Mouse (Mus musculus): ENCODE results near the gene Shld2. TPM values are rescaled to one million over a fixed set of nuclear protein-coding genes. Genes with fewer than 3 reads are reported as not detected.

Shld2 gene
- polyA plus RNA-seq, 1 experiment, result 7.1 TPM

DNA sequence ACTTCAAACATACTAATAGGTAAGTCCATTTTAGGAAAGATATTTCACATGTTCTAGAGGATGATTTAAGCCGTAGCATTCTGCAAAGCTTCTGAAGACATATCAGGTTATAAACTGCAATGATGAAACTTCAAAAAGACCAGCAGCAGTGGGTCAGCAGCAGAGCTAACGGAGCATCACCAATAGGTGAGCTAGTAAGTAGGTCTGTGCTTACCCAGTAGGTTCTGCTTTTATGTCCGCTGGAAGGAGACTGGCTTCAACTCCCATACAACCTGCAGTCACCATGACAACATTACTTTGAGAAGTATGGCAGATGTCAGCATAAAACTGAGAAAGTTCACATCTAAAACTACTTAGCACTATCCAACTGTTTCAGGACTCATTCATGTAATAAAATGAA is 16.7 kb downstream of the Shld2 start:
- peaks cover 14% of the 10 kb centered on the region for H3K4me1 ChIP-seq (ENCODE audit: control insufficient read depth, insufficient read depth, low read length)
- TF ChIP-seq POLR2A (IDR thresholded peaks at IDR 0.05; ENCODE audit: borderline replicate concordance, low read depth, low read length), result no peak
- TF ChIP-seq CTCF (IDR thresholded peaks at IDR 0.05; ENCODE audit: low read depth, low read length), result no peak
- H3K27ac ChIP-seq (ENCODE audit: insufficient read depth, low read depth, low read length), result no peak overlapping the region
- H3K4me3 ChIP-seq (ENCODE audit: insufficient read depth, low read length), result no peak overlapping the region

DNA sequence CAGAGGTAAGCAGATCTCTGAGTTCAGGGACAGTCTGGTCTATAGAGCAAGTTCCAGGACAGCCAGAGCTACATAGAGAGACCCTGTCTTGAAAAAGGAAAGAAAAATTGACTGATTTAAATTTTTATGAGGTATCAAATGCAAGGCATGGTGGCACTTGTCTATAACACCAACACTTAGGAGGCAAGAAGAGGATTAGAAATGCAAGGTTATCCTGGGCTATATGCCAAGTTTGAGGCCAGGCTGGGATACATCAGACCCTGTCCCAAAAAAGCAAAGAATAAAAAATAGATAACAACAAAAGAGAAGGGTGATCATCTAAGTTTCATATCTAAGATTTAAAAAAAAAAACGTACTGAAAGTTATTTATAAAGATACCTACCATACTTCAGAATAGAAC is 20.1 kb downstream of the Shld2 start:
- no peak for TF ChIP-seq CTCF (IDR thresholded peaks at IDR 0.05; ENCODE audit: low read depth, low read length)
- no peak for TF ChIP-seq POLR2A (IDR thresholded peaks at IDR 0.05; ENCODE audit: borderline replicate concordance, low read depth, low read length)
- H3K27ac ChIP-seq (ENCODE audit: insufficient read depth, low read depth, low read length), result no peak overlapping the region
- no peaks in the 10 kb centered on the region for H3K4me1 ChIP-seq (ENCODE audit: control insufficient read depth, insufficient read depth, low read length)
- no peak overlapping the region for H3K4me3 ChIP-seq (ENCODE audit: insufficient read depth, low read length)

DNA sequence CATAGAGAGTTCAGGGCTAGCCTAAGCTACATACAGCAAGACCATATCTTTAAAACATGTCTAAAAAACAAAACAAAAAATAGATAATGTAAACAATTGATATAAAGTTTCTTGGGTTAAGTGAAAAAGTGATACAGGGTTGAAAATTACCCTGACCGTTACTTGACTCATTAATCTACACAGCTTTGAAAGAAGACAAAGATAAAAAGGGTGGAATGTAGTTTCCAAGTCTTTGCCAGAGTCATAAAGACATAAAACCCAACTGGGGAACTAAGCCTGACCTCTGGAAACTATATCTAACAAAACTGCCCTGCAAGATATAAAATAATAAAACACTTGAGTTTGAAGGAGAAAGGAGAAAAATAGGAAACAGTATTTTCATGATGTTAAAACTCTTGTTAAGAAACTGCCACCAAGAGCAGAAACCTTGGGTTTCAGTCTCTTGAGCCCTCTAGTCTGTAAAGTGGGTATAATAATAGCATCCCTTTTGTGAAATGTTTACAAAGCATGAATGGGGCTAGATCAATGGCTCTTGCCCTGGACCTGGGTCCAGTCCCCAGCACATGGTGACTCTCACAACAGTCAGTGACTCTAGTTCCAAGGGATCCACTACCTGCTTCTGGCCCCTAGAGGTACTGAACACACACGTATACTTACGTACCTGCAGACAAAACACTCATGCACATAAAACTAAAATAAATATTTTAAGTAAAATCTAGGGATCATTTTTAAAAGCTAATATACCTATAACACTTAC is 20.9 kb downstream of the Shld2 start:
- Histone ChIP-seq H3K4me3 (ENCODE audit: insufficient read depth, low read length) (no peak overlapping the region), H3K4me1 (ENCODE audit: control insufficient read depth, insufficient read depth, low read length) (no peaks in the 10 kb centered on the region), H3K27ac (ENCODE audit: insufficient read depth, low read depth, low read length) (no peak overlapping the region)
- TF ChIP-seq CTCF (IDR thresholded peaks at IDR 0.05; ENCODE audit: low read depth, low read length), result no peak
- no peak for TF ChIP-seq POLR2A (IDR thresholded peaks at IDR 0.05; ENCODE audit: borderline replicate concordance, low read depth, low read length)

DNA sequence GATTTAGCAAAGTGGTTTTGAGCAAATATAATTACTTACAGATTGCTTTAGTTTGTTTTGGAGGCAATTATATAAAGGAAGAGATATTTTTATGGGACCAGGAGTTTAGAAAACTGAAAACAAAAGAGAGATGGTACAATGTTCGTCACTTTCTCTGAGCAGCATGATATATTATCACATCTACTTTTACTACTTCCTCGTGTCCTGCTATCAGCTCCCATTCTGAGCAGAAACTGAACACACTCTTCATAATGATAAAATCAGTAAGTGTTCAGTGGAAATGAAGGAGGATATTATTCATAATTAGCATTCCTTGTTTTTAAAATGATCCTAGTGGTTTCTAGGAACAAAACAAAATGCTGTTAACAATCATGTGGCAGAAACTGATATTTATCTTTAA is 21.9 kb downstream of the Shld2 start:
- TF ChIP-seq POLR2A (IDR thresholded peaks at IDR 0.05; ENCODE audit: borderline replicate concordance, low read depth, low read length) (no peak), CTCF (IDR thresholded peaks at IDR 0.05; ENCODE audit: low read depth, low read length) (no peak)
- no peak overlapping the region for H3K4me3 ChIP-seq (ENCODE audit: insufficient read depth, low read length)
- no peak overlapping the region for H3K27ac ChIP-seq (ENCODE audit: insufficient read depth, low read depth, low read length)
- no peaks in the 10 kb centered on the region for H3K4me1 ChIP-seq (ENCODE audit: control insufficient read depth, insufficient read depth, low read length)

DNA sequence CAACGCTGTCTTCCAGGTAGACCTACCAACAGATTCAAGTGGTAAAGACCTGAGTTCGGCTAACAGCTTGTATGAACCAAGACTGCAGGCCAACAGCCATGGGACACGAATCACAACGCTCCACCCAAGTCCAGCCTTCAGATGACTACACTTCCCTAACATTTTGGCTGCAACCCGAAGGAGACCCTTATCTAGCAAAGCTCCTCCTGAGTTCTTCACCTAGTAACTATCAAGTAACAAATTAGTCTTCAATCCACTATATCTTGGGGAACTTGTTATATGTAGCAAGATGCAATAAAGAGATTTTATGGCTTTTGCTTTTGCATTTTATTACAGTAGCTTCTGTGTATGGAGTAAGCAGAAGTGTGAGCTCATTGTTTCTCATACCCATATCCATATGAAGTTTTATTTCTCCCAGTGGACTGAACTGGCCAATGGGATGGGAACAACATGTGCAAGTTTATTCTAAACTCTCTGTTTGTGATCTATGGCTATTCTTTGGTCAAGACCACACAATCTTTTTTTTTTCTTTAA is 28.5 kb downstream of the Shld2 start:
- no peak for TF ChIP-seq CTCF (IDR thresholded peaks at IDR 0.05; ENCODE audit: low read depth, low read length)
- no peak for TF ChIP-seq POLR2A (IDR thresholded peaks at IDR 0.05; ENCODE audit: borderline replicate concordance, low read depth, low read length)
- 0 out of 2 replicates have a peak, but pooled peaks cover 3% of the 10 kb centered on the region for H3K4me1 ChIP-seq (ENCODE audit: control insufficient read depth, insufficient read depth, low read length)
- H3K4me3 ChIP-seq (ENCODE audit: insufficient read depth, low read length), result no peak overlapping the region
- H3K27ac ChIP-seq (ENCODE audit: insufficient read depth, low read depth, low read length), result no peak overlapping the region

DNA sequence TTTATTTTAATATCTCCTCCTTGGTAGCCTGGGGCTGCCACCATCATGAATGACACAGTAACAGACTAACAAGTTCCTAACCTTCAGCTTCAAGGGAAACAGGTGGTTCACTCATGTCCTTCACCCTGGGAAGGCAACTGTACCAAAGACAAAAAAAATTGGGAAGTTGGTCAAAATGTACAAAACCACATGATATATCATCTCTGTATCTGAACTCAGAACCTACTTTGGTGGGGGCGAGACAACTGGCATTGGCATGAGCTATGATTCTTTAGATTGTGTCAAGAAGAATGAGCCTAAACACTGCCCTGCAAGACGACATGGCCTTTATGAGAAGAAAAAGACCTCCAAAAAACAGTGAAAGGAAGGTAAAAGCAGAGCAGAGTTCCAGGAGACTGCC is 29.5 kb downstream of the Shld2 start:
- no peak for TF ChIP-seq CTCF (IDR thresholded peaks at IDR 0.05; ENCODE audit: low read depth, low read length)
- no peak for TF ChIP-seq POLR2A (IDR thresholded peaks at IDR 0.05; ENCODE audit: borderline replicate concordance, low read depth, low read length)
- no peak overlapping the region for H3K27ac ChIP-seq (ENCODE audit: insufficient read depth, low read depth, low read length)
- H3K4me3 ChIP-seq (ENCODE audit: insufficient read depth, low read length), result no peak overlapping the region
- 0 out of 2 replicates have a peak, but pooled peaks cover 3% of the 10 kb centered on the region for H3K4me1 ChIP-seq (ENCODE audit: control insufficient read depth, insufficient read depth, low read length)

DNA sequence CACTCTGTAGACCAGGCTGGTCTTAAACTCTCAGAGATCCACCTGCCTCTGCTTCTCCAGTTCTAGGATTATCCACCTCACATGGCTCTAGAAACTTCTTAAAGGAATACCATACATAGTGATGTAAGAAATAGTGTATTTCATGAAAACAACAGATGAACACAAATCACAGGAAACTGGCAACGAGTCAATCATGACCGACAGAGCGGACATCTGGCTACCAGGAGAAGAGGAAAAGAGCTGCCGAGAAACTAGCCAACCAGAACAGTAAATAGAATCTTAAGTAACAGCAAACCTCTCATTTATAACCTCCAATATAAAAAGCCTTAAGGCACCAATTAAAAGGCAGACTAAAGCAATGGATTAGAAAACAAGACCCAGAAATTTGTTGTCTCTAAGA is 30.6 kb downstream of the Shld2 start:
- no peak overlapping the region for H3K27ac ChIP-seq (ENCODE audit: insufficient read depth, low read depth, low read length)
- H3K4me3 ChIP-seq (ENCODE audit: insufficient read depth, low read length), result no peak overlapping the region

DNA sequence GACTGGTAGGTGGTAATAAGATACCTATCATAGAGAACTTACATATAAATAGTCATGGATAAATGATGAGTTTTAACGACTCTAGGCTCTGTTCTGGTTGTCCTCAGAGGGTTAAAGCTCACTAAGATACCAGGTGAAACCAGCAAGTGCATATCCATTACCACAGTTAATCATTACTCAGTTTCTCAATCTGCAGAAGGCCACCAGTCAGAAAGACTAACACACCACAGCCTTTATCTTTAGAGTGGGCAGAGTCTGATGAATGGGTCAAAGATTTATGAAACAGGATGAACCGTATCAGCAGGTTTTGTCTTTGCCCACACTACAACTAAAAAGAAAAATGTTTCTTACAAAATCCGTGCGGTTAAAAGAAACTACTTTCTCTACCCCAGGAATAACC is 35.1 kb downstream of the Shld2 start:
- Histone ChIP-seq H3K27ac (ENCODE audit: insufficient read depth, low read depth, low read length) (no peak overlapping the region), H3K4me1 (ENCODE audit: control insufficient read depth, insufficient read depth, low read length) (no peaks in the 10 kb centered on the region), H3K4me3 (ENCODE audit: insufficient read depth, low read length) (no peak overlapping the region)
- TF ChIP-seq CTCF (IDR thresholded peaks at IDR 0.05; ENCODE audit: low read depth, low read length) (no peak), POLR2A (IDR thresholded peaks at IDR 0.05; ENCODE audit: borderline replicate concordance, low read depth, low read length) (no peak)

More for the DNA sequence above, 30.6 kb downstream of the Shld2 start:
- TF ChIP-seq POLR2A (IDR thresholded peaks at IDR 0.05; ENCODE audit: borderline replicate concordance, low read depth, low read length) (no peak), CTCF (IDR thresholded peaks at IDR 0.05; ENCODE audit: low read depth, low read length) (no peak)
- 0 out of 2 replicates have a peak, but pooled peaks cover 3% of the 10 kb centered on the region for H3K4me1 ChIP-seq (ENCODE audit: control insufficient read depth, insufficient read depth, low read length)

DNA sequence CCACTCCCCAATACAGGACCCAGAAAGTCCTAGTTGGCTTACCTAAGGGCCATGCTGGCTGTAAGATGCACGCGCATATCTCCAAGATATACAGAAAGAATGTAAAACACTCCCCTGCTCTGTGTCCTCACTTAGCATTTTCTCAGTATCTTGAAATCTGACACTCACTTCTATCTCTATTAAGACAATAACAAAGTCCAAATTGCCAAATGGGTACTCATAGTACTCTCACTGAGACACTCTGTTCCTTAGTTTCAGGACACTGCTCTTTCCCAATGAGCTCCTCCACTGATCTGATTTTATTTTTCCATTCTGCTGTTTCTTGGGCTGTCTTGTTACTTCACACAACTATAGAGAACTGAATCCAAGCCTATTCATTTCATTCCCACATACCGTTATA is 36.2 kb downstream of the Shld2 start:
- Histone ChIP-seq H3K4me3 (ENCODE audit: insufficient read depth, low read length) (no peak overlapping the region), H3K27ac (ENCODE audit: insufficient read depth, low read depth, low read length) (no peak overlapping the region), H3K4me1 (ENCODE audit: control insufficient read depth, insufficient read depth, low read length) (no peaks in the 10 kb centered on the region)
- TF ChIP-seq POLR2A (IDR thresholded peaks at IDR 0.05; ENCODE audit: borderline replicate concordance, low read depth, low read length), result no peak
- TF ChIP-seq CTCF (IDR thresholded peaks at IDR 0.05; ENCODE audit: low read depth, low read length), result no peak

DNA sequence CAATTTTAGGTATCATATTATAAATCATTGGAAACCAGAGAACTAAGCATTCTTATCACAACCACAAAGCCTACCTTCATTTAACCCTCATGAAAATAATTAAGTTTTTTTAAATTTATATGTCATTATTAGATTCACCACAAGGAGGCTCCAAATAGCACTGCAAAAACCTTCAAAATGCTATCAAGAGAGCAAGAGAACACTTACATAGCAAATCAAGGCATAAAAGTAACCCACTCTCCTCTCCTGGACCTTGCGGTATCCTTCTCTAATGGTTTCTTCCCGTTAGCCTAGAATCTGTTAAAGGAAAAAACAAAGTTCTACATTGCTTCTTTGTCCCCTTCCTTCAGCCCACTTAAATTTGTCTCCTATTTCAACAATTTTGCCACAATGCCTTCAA is 37.0 kb downstream of the Shld2 start:
- no peak for TF ChIP-seq CTCF (IDR thresholded peaks at IDR 0.05; ENCODE audit: low read depth, low read length)
- no peak overlapping the region for H3K27ac ChIP-seq (ENCODE audit: insufficient read depth, low read depth, low read length)
- no peak overlapping the region for H3K4me3 ChIP-seq (ENCODE audit: insufficient read depth, low read length)
- no peaks in the 10 kb centered on the region for H3K4me1 ChIP-seq (ENCODE audit: control insufficient read depth, insufficient read depth, low read length)
